Mouse (Mus musculus) frontal cortex, postnatal 36 days (tissue): ENCODE measurements at regions not wholly inside any gene's neighbourhood (a gene's known extent, or its start where the extent isn't known, plus 50 kb on each side); places are given as distances from the start of the nearest gene placed in this dataset.
"Not testable (repeated sequence)": the region's sequence is repeated elsewhere in the genome, so short reads cannot be mapped to it uniquely, and the experiment has no call there.

ENCODE experiments used
- DNase-seq, 2 experiments: peaks; one replicate each; pipeline ENCODE4 v3.0.0; 2022; ENCODE audit warnings: low spot score in 2 of 2

- DNase-seq = no peak
Observed at GRCm38 (mm10) chr17:84844950-84845349, 54.4 kb upstream of the Lrpprc start.

- no peak for DNase-seq
Observed at GRCm38 (mm10) chr17:84846141-84846540, 55.6 kb upstream of the Lrpprc start.

GRCm38 (mm10) chr17:84848385-84849030 is 57.9 kb upstream of the Lrpprc start:
- no peak for DNase-seq

- DNase-seq = no peak
Observed at GRCm38 (mm10) chr17:84849031-84849405, 58.4 kb upstream of the Lrpprc start.

GRCm38 (mm10) chr17:84850464-84850863 is 59.9 kb upstream of the Lrpprc start:
- no peak for DNase-seq

- DNase-seq = no peak
Observed at GRCm38 (mm10) chr17:84850893-84851292, 60.3 kb upstream of the Lrpprc start.

GRCm38 (mm10) chr17:84856971-84857370 is 66.4 kb upstream of the Lrpprc start:
- no peak for DNase-seq

- DNase-seq = no peak
Observed at GRCm38 (mm10) chr17:84858830-84859229, 68.2 kb upstream of the Lrpprc start.

- DNase-seq = no peak
Observed at GRCm38 (mm10) chr17:84859916-84860315, 69.3 kb upstream of the Lrpprc start.

GRCm38 (mm10) chr17:84860835-84861234 is 70.2 kb upstream of the Lrpprc start:
- DNase-seq = no peak

- not testable (repeated sequence) for DNase-seq
Observed at GRCm38 (mm10) chr17:84864231-84864630, 73.6 kb upstream of the Lrpprc start.

- DNase-seq = no peak
Observed at GRCm38 (mm10) chr17:84865158-84865557, 74.6 kb upstream of the Lrpprc start.

GRCm38 (mm10) chr17:84865566-84865965 is 75.0 kb upstream of the Lrpprc start:
- no peak for DNase-seq

GRCm38 (mm10) chr17:84869074-84869722 is 78.6 kb upstream of the Lrpprc start:
- no peak for DNase-seq

GRCm38 (mm10) chr17:84873554-84873953 is 83.0 kb upstream of the Lrpprc start:
- no peak for DNase-seq

GRCm38 (mm10) chr17:84874494-84874893 is 82.0 kb upstream of the Ppm1b start:
- no peak for DNase-seq

GRCm38 (mm10) chr17:84875031-84875430 is 81.5 kb upstream of the Ppm1b start:
- DNase-seq = no peak

GRCm38 (mm10) chr17:84876037-84876436 is 80.5 kb upstream of the Ppm1b start:
- DNase-seq = no peak

- DNase-seq = no peak
Observed at GRCm38 (mm10) chr17:84877176-84877863, 79.2 kb upstream of the Ppm1b start.

- peak; percentile 62 to 78 for DNase-seq
Observed at GRCm38 (mm10) chr17:84877864-84878224, 78.7 kb upstream of the Ppm1b start.

GRCm38 (mm10) chr17:84878316-84878715 is 78.2 kb upstream of the Ppm1b start:
- DNase-seq = no peak

- DNase-seq = no peak
Observed at GRCm38 (mm10) chr17:84879146-84879545, 77.4 kb upstream of the Ppm1b start.

- no peak for DNase-seq
Observed at GRCm38 (mm10) chr17:84880946-84881345, 75.6 kb upstream of the Ppm1b start.
